Mouse (Mus musculus) testis, postnatal 10 days (tissue): ENCODE results near the gene Gm38431.
"Not testable (repeated sequence)": the region's sequence is repeated elsewhere in the genome, so short reads cannot be mapped to it uniquely, and the experiment has no call there.

Experiments used
- DNase-seq: peaks from one replicate; pipeline ENCODE4 v3.0.0; 2021; ENCODE audit warnings: low spot score

Gm38431 gene

GRCm38 (mm10) chr9:21105760-21106564 is 14.2 kb upstream of the Gm38431 start:
- DNase-seq = no peak

GRCm38 (mm10) chr9:21104814-21105213 is 13.0 kb upstream of the Gm38431 start:
- no peak for DNase-seq

- no peak for DNase-seq
Measured at GRCm38 (mm10) chr9:21102076-21102475, 10.3 kb upstream of the Gm38431 start.

- no peak for DNase-seq
Measured at GRCm38 (mm10) chr9:21100447-21101161, 8.8 kb upstream of the Gm38431 start.

- DNase-seq = no peak
Measured at GRCm38 (mm10) chr9:21097793-21098192, 6.0 kb upstream of the Gm38431 start.

GRCm38 (mm10) chr9:21095958-21096357 is 4.2 kb upstream of the Gm38431 start:
- DNase-seq = no peak

GRCm38 (mm10) chr9:21093423-21093822 is 1.6 kb upstream of the Gm38431 start:
- DNase-seq = no peak

- DNase-seq = no peak
Measured at GRCm38 (mm10) chr9:21090972-21091706, 658 bp downstream of the Gm38431 start.

- no peak for DNase-seq
Measured at GRCm38 (mm10) chr9:21090537-21090936, 1.3 kb downstream of the Gm38431 start.

GRCm38 (mm10) chr9:21083324-21083723 is 8.5 kb downstream of the Gm38431 start:
- DNase-seq = no peak

GRCm38 (mm10) chr9:21081127-21081526 is 10.7 kb downstream of the Gm38431 start:
- no peak for DNase-seq

GRCm38 (mm10) chr9:21075625-21076024 is 16.2 kb downstream of the Gm38431 start:
- no peak for DNase-seq

- DNase-seq = no peak
Measured at GRCm38 (mm10) chr9:21074173-21074572, 17.6 kb downstream of the Gm38431 start.

- DNase-seq = peak; percentile 91
Measured at GRCm38 (mm10) chr9:21073044-21073840, 18.6 kb downstream of the Gm38431 start, which contains the start of the genes Gm49373 and Fdx1l. TSS of gene Gm49373 (minus strand) at chr9:21073096. TSS of gene Fdx1l (minus strand) at chr9:21073614.

GRCm38 (mm10) chr9:21072641-21073040 is 19.2 kb downstream of the Gm38431 start:
- no peak for DNase-seq

- DNase-seq = no peak
Measured at GRCm38 (mm10) chr9:21067006-21067684, 24.7 kb downstream of the Gm38431 start, which contains the start of gene Zglp1. TSS of gene Zglp1 (minus strand) at chr9:21067093.

- DNase-seq = no peak
Measured at GRCm38 (mm10) chr9:21062928-21063327, 28.9 kb downstream of the Gm38431 start.

- DNase-seq = no peak
Measured at GRCm38 (mm10) chr9:21051578-21051977, 40.2 kb downstream of the Gm38431 start.

- no peak for DNase-seq
Measured at GRCm38 (mm10) chr9:21045235-21045634, 46.6 kb downstream of the Gm38431 start.

- not testable (repeated sequence) for DNase-seq
Measured at GRCm38 (mm10) chr9:21044785-21045184, 47.0 kb downstream of the Gm38431 start.

- no peak for DNase-seq
Measured at GRCm38 (mm10) chr9:21043563-21043962, 48.2 kb downstream of the Gm38431 start.
